Mouse (Mus musculus) embryonic facial prominence, embryonic 15.5 days (tissue): ENCODE measurements at regions not wholly inside any gene's neighbourhood (a gene's known extent, or its start where the extent isn't known, plus 50 kb on each side); places are given as distances from the start of the nearest gene placed in this dataset.

ENCODE experiments used
- ATAC-seq: fragments of 200-750 bp; cut with Nextera tagmentation; 2 replicates; pipeline ENCODE4 v1.8.0; 2017; ENCODE audit warnings: low read depth, moderate TSS enrichment; ENCODE audit not compliant: insufficient number of reproducible peaks, low FRiP score, low TSS enrichment
- H3K27ac ChIP-seq: fragments of 300-500 bp; sonication (generic); replicated peaks from 2 replicates; pipeline ENCODE4 v1.5.1; 2015; ENCODE audit warnings: mild to moderate bottlenecking, inconsistent platforms
- H3K27me3 ChIP-seq: fragments of 300-500 bp; sonication (generic); 2 replicates; pipeline ENCODE4 v1.6.1; 2015; ENCODE audit warnings: inconsistent platforms
- H3K36me3 ChIP-seq: fragments of 300-500 bp; sonication (generic); 2 replicates; pipeline ENCODE4 v1.6.1; 2015; ENCODE audit warnings: mild to moderate bottlenecking, inconsistent platforms
- H3K4me1 ChIP-seq: fragments of 300-500 bp; sonication (generic); 2 replicates; pipeline ENCODE4 v1.6.1; 2015; ENCODE audit warnings: inconsistent platforms
- H3K4me2 ChIP-seq: fragments of 300-500 bp; sonication (generic); replicated peaks from 2 replicates; pipeline ENCODE4 v1.6.1; 2015; ENCODE audit warnings: mild to moderate bottlenecking, inconsistent platforms
- H3K4me3 ChIP-seq: fragments of 300-500 bp; sonication (generic); replicated peaks from 2 replicates; pipeline ENCODE4 v1.5.1; 2015; ENCODE audit warnings: mild to moderate bottlenecking, inconsistent platforms
- H3K9ac ChIP-seq: fragments of 300-500 bp; sonication (generic); 2 replicates; pipeline ENCODE4 v1.6.1; 2015; ENCODE audit warnings: inconsistent platforms
- H3K9me3 ChIP-seq: fragments of 300-500 bp; sonication (generic); replicated peaks from 2 replicates; pipeline ENCODE4 v1.6.1; 2016; ENCODE audit warnings: inconsistent platforms
- WGBS: fragments of 180-500 bp; shearing (Covaris S2); methylation state at CpG from one replicate; pipeline ENCODE4 v1.1.7; 2015; 5-methylcytosine and 5-hydroxymethylcytosine counted together
- microRNA counts: library from miRNA; unstranded; fragments of <30 nt; microRNA quantifications from one replicate; lab custom pipeline; 2016
- microRNA-seq: library from miRNA; unstranded; fragments of <30 nt; microRNA quantifications from one replicate; pipeline ENCODE4, GENCODE M21; 2016; ENCODE audit warnings: borderline number of aligned reads

GRCm38 (mm10) chr6:51378436-51378835 is 54.0 kb upstream of the Nfe2l3 start:
- Histone ChIP-seq H3K4me1 (0 out of 2 replicates have a peak, but pooled peaks cover 5% of the 10 kb centered on the region), H3K36me3 (no peaks in the 10 kb centered on the region), H3K4me3 (no peak overlapping the region), H3K27ac (no peak overlapping the region), H3K27me3 (no peaks in the 10 kb centered on the region), H3K4me2 (no peak overlapping the region), H3K9ac (no peak overlapping the region), H3K9me3 (no peaks in the 10 kb centered on the region)
- 82% methylated on average over 3 of the region's 3 CpGs for WGBS
- no peak for ATAC-seq

GRCm38 (mm10) chr6:51379074-51379473 is 53.4 kb upstream of the Nfe2l3 start:
- Histone ChIP-seq H3K4me1 (peaks cover 9% of the 10 kb centered on the region; the same call in 1 of the 2 replicates), H3K36me3 (no peaks in the 10 kb centered on the region), H3K9me3 (no peaks in the 10 kb centered on the region), H3K27ac (peak overlapping the region; percentile 89), H3K27me3 (no peaks in the 10 kb centered on the region), H3K4me2 (peak overlapping the region; percentile 55), H3K9ac (no peak overlapping the region), H3K4me3 (peak overlapping the region; percentile 41)
- WGBS = 3% methylated on average over 5 of the region's 5 CpGs
- ATAC-seq = no peak

- H3K36me3 ChIP-seq = no peaks in the 10 kb centered on the region
- peak; percentile 69 for ATAC-seq
- H3K9me3 ChIP-seq = no peaks in the 10 kb centered on the region
- peaks cover 9% of the 10 kb centered on the region; the same call in 1 of the 2 replicates for H3K4me1 ChIP-seq
- 5% methylated on average over 36 of the region's 36 CpGs for WGBS
- no peaks in the 10 kb centered on the region for H3K27me3 ChIP-seq
- H3K9ac ChIP-seq = peak overlapping the region; percentile 47
- peak overlapping the region; percentile 41 for H3K4me3 ChIP-seq
- peak overlapping the region; percentile 89 for H3K27ac ChIP-seq
- H3K4me2 ChIP-seq = peak overlapping the region; percentile 55
Measured at GRCm38 (mm10) chr6:51379560-51380274, 52.8 kb upstream of the Nfe2l3 start.

DNA sequence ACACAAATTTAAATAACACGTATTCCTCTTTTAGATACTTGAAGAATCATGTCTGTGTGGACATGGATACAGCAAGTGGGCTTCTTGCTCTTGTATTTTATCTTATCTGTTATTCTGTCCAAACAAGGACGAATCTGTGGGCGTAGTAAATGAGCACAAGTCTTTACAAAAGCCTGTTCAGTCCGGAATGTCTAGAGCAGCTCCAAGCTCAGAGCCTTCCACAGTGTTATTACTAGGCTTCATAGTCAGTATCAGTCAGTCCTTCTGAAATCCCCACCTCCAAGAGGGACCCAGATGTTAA is 52.2 kb upstream of the Nfe2l3 start:
- Histone ChIP-seq H3K27me3 (no peaks in the 10 kb centered on the region), H3K4me1 (peaks cover 9% of the 10 kb centered on the region; the same call in 1 of the 2 replicates), H3K9ac (no peak overlapping the region), H3K36me3 (no peaks in the 10 kb centered on the region), H3K4me2 (no peak overlapping the region), H3K9me3 (no peaks in the 10 kb centered on the region), H3K27ac (0 out of 2 replicates have a peak overlapping the region, but pooled peaks have one; percentile 34), H3K4me3 (no peak overlapping the region)
- no peak for ATAC-seq
- 74% methylated on average over 4 of the region's 4 CpGs for WGBS

- Histone ChIP-seq H3K27ac (peak overlapping the region; percentile 55; the same call in 1 of the 2 replicates), H3K9ac (no peak overlapping the region), H3K4me2 (no peak overlapping the region), H3K27me3 (no peaks in the 10 kb centered on the region), H3K4me3 (no peak overlapping the region), H3K9me3 (no peaks in the 10 kb centered on the region), H3K4me1 (peaks cover 9% of the 10 kb centered on the region; the same call in 1 of the 2 replicates), H3K36me3 (no peaks in the 10 kb centered on the region)
- ATAC-seq = no peak
- 38% methylated on average over 9 of the region's 9 CpGs for WGBS
Measured at GRCm38 (mm10) chr6:51381465-51381864, 51.0 kb upstream of the Nfe2l3 start.

MicroRNA genes in the stretch of these regions (microRNA counts, 519-probe panel; counts per million panel counts)
- microRNA mmu-miR-148a (lab: Ali Mortazavi, UCI) = 4,683 counts per million, percentile 98 among the panel's probes with 10 or more counts

Small RNAs in the stretch of these regions (microRNA-seq; reads per million reads assigned to microRNA genes)
- 1,480 reads per million, percentile 80 among the genes with 10 or more reads in this experiment for gene Mir148a
